Mouse (Mus musculus) intestine, embryonic 14.5 days (tissue): ENCODE measurements around the gene Frem2. TPM values are rescaled to one million over a fixed set of nuclear protein-coding genes. Genes with fewer than 3 reads are reported as not detected.
A peak's percentile ranks its signal among the peaks of the same experiment; 100 is the strongest.

ENCODE experiments used
- ATAC-seq: fragments of 200-750 bp; cut with Nextera tagmentation; replicated peaks from 2 replicates; pipeline ENCODE4 v1.8.0; 2017; ENCODE audit warnings: low read depth, moderate number of reproducible peaks, moderate TSS enrichment, moderate library complexity; ENCODE audit not compliant: low FRiP score, low TSS enrichment
- DNase-seq: peaks from one replicate; pipeline ENCODE4 v3.0.0-alpha.2; 2018; ENCODE audit warnings: low spot score
- H3K27ac ChIP-seq: fragments of 300-500 bp; sonication (generic); 2 replicates; pipeline ENCODE4 v1.5.1; 2014; ENCODE audit warnings: low read depth, mild to moderate bottlenecking, control low read depth
- H3K27me3 ChIP-seq: fragments of 300-500 bp; sonication (generic); replicated peaks from 2 replicates; pipeline ENCODE4 v1.6.1; 2014; ENCODE audit warnings: low read length, control low read depth; ENCODE audit not compliant: control insufficient read depth, insufficient read depth
- H3K36me3 ChIP-seq: fragments of 300-500 bp; sonication (generic); 2 replicates; pipeline ENCODE4 v1.6.1; 2014; ENCODE audit warnings: low read length, control low read depth; ENCODE audit not compliant: control insufficient read depth, insufficient read depth
- H3K4me1 ChIP-seq: fragments of 300-500 bp; sonication (generic); replicated peaks from 2 replicates; pipeline ENCODE4 v1.6.1; 2014; ENCODE audit warnings: low read length, control low read depth, mixed read lengths; ENCODE audit not compliant: control insufficient read depth, insufficient read depth
- H3K4me2 ChIP-seq: fragments of 300-500 bp; sonication (generic); 2 replicates; pipeline ENCODE4 v1.6.1; 2014; ENCODE audit warnings: low read length
- H3K4me3 ChIP-seq: fragments of 300-500 bp; sonication (generic); 2 replicates; pipeline ENCODE4 v1.5.1; 2014; ENCODE audit warnings: low read depth, low read length, control low read depth, mixed read lengths
- H3K9ac ChIP-seq: fragments of 300-500 bp; sonication (generic); 2 replicates; pipeline ENCODE4 v1.6.1; 2014; ENCODE audit warnings: mild to moderate bottlenecking, low read length
- H3K9me3 ChIP-seq: fragments of 300-500 bp; sonication (generic); 2 replicates; pipeline ENCODE4 v1.6.1; 2016; ENCODE audit warnings: low read length, control low read depth; ENCODE audit not compliant: control insufficient read depth
- WGBS: fragments of 180-500 bp; shearing (Covaris S2); extraction: QIAGEN DNeasy Blood & Tissue Kit; methylation state at CpG from one replicate; pipeline ENCODE4 v1.1.7; 2014; 5-methylcytosine and 5-hydroxymethylcytosine counted together
- polyA plus RNA-seq: library from polyadenylated mRNA; unstranded; fragments of >200 nt; fragmentation: Nextera tagmentation; extraction: Ambion mirVana; gene quantifications from 2 replicates; pipeline ENCODE4 v1.2.1, GENCODE M21; 2014

Gene Frem2
- 14.2 and 14.4 TPM in 2 replicates for polyA plus RNA-seq

GRCm38 (mm10) chr3:53656878-53657561, at the start of gene Frem2:
Gene Frem2 (minus strand): TSS chr3:53657355.
- peak within 1 kb of the TSS; percentile 99 for H3K4me2 ChIP-seq
- H3K4me1 ChIP-seq: peaks cover 6% of the 10 kb centered on the region; the same call in 1 of the 2 replicates
- peak within 1 kb of the TSS; percentile 34 for H3K27ac ChIP-seq
- peaks cover 15% of the 10 kb centered on the region for H3K27me3 ChIP-seq
- DNase-seq (peak; percentile 87), ATAC-seq (peak; percentile 94)
- H3K4me3 ChIP-seq: peak within 1 kb of the TSS; percentile 59
- peaks cover 19% of the 10 kb centered on the region; the same call in 1 of the 2 replicates for H3K36me3 ChIP-seq
- under 1% methylated on average over 34 of the region's 34 CpGs for WGBS
- peak within 1 kb of the TSS; percentile 44 for H3K9ac ChIP-seq
- H3K9me3 ChIP-seq: peaks cover 26% of the 10 kb centered on the region

- no peaks in the 10 kb centered on the region for H3K9me3 ChIP-seq
- no peak for DNase-seq
- no peak overlapping the region for H3K4me3 ChIP-seq
- no peaks in the 10 kb centered on the region; the same call in 1 of the 2 replicates for H3K4me1 ChIP-seq
- WGBS: 52% methylated on average over 6 of the region's 6 CpGs
- ATAC-seq: no peak
- H3K36me3 ChIP-seq: no peaks in the 10 kb centered on the region
- H3K9ac ChIP-seq: no peak overlapping the region
- no peaks in the 10 kb centered on the region for H3K27me3 ChIP-seq
- H3K27ac ChIP-seq: no peak overlapping the region
- H3K4me2 ChIP-seq: no peak overlapping the region
These were observed 48.9 kb upstream of the Frem2 start for GRCm38 (mm10) chr3:53705992-53706495.

GRCm38 (mm10) chr3:53703126-53703505, 46.0 kb upstream of the Frem2 start:
- 67% methylated on average over 8 of the region's 8 CpGs for WGBS
- no peaks in the 10 kb centered on the region for H3K27me3 ChIP-seq

GRCm38 (mm10) chr3:53702421-53703125, 45.4 kb upstream of the Frem2 start:
- H3K9ac ChIP-seq: no peak overlapping the region
- no peak overlapping the region for H3K27ac ChIP-seq
- H3K4me3 ChIP-seq: no peak overlapping the region
- H3K27me3 ChIP-seq: no peaks in the 10 kb centered on the region
- ATAC-seq: no peak
- DNase-seq: no peak
- WGBS: 41% methylated on average over 9 of the region's 9 CpGs
- H3K9me3 ChIP-seq: no peaks in the 10 kb centered on the region
- no peaks in the 10 kb centered on the region for H3K36me3 ChIP-seq
- no peak overlapping the region for H3K4me2 ChIP-seq
- no peaks in the 10 kb centered on the region; the same call in 1 of the 2 replicates for H3K4me1 ChIP-seq

More at GRCm38 (mm10) chr3:53703126-53703505, 46.0 kb upstream of the Frem2 start:
- H3K36me3 ChIP-seq: no peaks in the 10 kb centered on the region
- no peaks in the 10 kb centered on the region; the same call in 1 of the 2 replicates for H3K4me1 ChIP-seq
- DNase-seq (no peak), ATAC-seq (no peak)
- no peaks in the 10 kb centered on the region for H3K9me3 ChIP-seq
- H3K4me2 ChIP-seq: no peak overlapping the region
- H3K9ac ChIP-seq: no peak overlapping the region
- H3K4me3 ChIP-seq: no peak overlapping the region
- H3K27ac ChIP-seq: no peak overlapping the region

- 50% methylated on average over 1 of the region's 1 CpGs for WGBS
These were observed 44.8 kb upstream of the Frem2 start for GRCm38 (mm10) chr3:53701940-53702339.

GRCm38 (mm10) chr3:53687776-53688175, 30.6 kb upstream of the Frem2 start:
- Histone ChIP-seq H3K4me1 (no peaks in the 10 kb centered on the region), H3K4me2 (no peak overlapping the region), H3K27me3 (no peaks in the 10 kb centered on the region), H3K4me3 (no peak overlapping the region), H3K36me3 (no peaks in the 10 kb centered on the region), H3K27ac (no peak overlapping the region), H3K9me3 (no peaks in the 10 kb centered on the region), H3K9ac (no peak overlapping the region)
- no peak for DNase-seq
- ATAC-seq: peak; percentile 94
- 62% methylated on average over 6 of the region's 6 CpGs for WGBS

More at GRCm38 (mm10) chr3:53701940-53702339, 44.8 kb upstream of the Frem2 start:
- H3K9me3 ChIP-seq: no peaks in the 10 kb centered on the region
- H3K36me3 ChIP-seq: no peaks in the 10 kb centered on the region
- no peak overlapping the region for H3K27ac ChIP-seq
- ATAC-seq (no peak), DNase-seq (no peak)
- H3K4me2 ChIP-seq: no peak overlapping the region
- no peak overlapping the region for H3K4me3 ChIP-seq
- H3K4me1 ChIP-seq: no peaks in the 10 kb centered on the region; the same call in 1 of the 2 replicates
- no peak overlapping the region for H3K9ac ChIP-seq
- H3K27me3 ChIP-seq: no peaks in the 10 kb centered on the region

- 57% methylated on average over 2 of the region's 2 CpGs for WGBS
- Histone ChIP-seq H3K4me1 (no peaks in the 10 kb centered on the region), H3K36me3 (no peaks in the 10 kb centered on the region), H3K9ac (no peak overlapping the region), H3K4me3 (no peak overlapping the region), H3K9me3 (no peaks in the 10 kb centered on the region), H3K4me2 (no peak overlapping the region), H3K27me3 (no peaks in the 10 kb centered on the region), H3K27ac (no peak overlapping the region)
- ATAC-seq (no peak), DNase-seq (no peak)
These were observed 25.1 kb upstream of the Frem2 start for GRCm38 (mm10) chr3:53682244-53682643.

- Histone ChIP-seq H3K4me1 (no peaks in the 10 kb centered on the region), H3K36me3 (no peaks in the 10 kb centered on the region), H3K4me2 (no peak overlapping the region), H3K27me3 (no peaks in the 10 kb centered on the region), H3K9ac (no peak overlapping the region), H3K4me3 (no peak overlapping the region), H3K9me3 (no peaks in the 10 kb centered on the region), H3K27ac (no peak overlapping the region)
- ATAC-seq: no peak
- 38% methylated on average over 2 of the region's 2 CpGs for WGBS
- DNase-seq: no peak
These were observed 23.7 kb upstream of the Frem2 start for GRCm38 (mm10) chr3:53680816-53681215.
